Mouse (Mus musculus): ENCODE results near the gene Rtf1.

Gene Rtf1

DNA sequence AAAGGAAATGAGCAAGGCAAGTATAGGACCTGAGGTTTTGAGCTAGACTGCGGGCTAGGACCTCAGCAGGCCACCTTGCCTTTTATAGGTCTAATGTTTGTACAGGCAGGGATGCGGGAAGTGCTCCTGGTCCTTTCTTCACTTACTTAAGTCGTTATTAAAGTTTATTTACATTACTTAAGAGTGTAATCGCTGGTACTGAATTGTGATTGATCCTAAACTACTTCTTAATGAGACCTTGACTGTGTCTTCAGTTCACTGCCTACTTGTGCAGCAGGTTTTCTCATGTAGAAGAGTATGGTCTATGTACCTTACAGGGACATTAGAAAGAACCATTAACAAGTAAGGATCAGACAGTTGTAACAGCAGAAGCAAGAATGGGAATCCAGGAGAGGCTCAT, 55.9 kb downstream of the Rtf1 start:
- DNase-seq (ENCODE audit: low read depth) = no peak

DNA sequence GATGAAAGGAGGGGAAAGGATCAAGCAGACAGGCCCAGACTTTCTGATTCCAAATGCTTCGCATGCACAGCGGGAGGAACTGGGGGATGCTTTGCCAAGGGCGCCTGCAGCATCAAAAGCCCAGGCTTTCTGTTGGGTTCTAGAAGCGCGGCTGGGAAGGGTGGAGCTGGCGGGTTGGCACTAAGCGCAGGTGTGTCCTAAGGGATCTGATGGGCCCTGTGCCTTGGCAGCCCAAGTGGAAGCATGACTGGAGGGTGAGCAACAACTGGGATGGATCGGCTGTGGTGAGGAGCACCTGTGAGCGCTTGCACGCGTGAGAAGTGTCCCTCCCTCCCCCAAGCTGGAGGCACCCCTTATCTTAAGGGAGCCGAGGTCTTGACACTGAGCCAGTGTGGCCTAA, 62.3 kb downstream of the Rtf1 start:
- DNase-seq (ENCODE audit: low read depth) = no peak

DNA sequence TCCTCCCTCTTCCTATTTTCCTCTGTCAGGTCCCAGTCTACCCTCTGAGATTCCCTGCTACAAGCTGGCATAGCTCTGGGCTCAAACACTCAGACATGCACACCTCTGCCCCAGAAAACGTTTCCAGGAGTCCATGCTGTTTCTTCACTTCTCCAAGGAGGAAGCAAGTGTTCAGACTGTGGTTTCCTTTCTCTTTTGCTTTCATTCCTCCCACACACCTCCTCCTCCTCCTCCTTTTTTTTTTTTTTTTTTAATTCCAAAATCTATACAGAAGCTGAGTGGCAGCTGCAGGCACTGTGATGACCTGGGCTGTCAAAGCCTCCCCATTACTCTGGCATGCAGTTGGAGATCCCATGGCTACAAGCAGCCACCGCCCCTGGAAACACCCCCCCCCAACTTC, 65.7 kb downstream of the Rtf1 start:
- no peak for DNase-seq (ENCODE audit: low read depth)

DNA sequence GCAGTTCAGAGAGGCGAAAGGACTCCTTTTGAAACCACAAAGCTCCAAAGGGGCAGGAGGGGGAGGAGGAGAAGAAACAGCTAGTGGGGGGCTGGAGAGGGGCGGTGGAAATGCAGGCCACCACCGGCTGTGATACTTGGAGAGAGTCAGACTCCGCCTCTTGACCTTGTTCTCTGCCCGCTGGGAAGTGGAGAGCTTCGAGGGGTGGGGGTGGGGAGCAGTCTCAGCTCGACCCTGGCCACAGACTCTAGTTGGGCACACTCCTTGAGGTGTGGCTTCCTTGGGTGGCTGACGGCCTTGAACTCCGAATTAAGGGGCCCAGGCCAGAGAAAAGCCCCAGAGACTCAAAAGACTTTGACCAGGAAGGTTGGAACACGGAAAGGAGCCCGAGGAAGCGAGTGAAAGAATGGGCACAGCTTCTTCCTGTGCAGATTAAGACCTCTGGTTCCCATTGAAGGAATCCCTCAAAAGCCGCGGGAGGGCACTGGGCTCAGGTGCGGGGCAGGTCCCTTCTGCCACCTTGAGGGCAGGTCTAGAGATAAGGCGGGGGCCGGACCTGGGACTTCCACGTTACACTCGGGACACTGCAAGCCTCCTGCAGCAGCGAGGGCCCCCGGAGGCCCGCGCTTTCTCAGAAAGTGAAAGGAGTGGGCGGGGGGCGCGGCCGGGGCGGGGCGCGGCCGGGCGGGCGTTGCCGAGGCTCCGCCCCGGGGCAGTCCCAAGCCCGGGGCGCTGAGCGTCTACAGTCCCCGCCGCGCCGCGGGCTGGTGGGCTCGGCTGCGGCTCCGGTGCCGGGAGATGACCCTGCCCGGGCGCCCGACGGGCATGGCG, 66.9 kb downstream of the Rtf1 start, which contains the start of gene Itpka:
Gene Itpka (plus strand): TSS at position 757 of the 831 bp plus-strand sequence.
- peak; percentile 58 for DNase-seq (ENCODE audit: low read depth)

DNA sequence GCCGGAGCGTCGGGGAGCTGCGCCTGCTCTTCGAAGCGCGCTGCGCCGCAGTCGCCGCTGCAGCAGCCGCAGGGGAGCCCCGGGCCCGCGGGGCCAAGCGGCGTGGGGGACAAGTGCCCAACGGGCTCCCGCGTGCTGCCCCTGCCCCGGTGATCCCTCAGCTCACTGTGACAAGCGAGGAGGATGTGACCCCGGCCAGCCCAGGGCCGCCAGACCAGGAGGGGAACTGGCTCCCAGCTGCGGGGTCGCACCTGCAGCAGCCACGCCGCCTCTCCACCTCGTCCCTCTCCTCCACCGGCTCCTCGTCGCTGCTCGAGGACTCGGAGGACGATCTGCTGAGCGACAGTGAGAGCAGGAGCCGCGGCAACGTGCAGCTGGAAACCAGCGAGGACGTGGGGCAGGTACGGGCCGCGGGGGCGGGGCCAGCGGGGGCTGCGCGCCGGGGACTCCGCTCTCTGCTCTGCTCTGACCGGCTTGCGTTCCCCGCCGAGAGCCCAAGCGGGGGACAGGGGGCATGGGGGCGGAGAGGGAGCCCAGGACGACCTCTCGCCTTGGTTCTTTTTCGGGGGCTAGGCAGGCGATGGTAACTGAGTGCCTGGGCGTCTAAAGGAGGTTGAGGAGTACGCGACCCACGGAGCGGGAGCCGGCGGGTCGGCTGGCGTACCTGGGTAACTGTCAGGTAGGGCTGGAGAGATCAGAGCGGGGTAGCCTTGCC, 67.8 kb downstream of the Rtf1 start:
- DNase-seq (ENCODE audit: low read depth) = no peak

DNA sequence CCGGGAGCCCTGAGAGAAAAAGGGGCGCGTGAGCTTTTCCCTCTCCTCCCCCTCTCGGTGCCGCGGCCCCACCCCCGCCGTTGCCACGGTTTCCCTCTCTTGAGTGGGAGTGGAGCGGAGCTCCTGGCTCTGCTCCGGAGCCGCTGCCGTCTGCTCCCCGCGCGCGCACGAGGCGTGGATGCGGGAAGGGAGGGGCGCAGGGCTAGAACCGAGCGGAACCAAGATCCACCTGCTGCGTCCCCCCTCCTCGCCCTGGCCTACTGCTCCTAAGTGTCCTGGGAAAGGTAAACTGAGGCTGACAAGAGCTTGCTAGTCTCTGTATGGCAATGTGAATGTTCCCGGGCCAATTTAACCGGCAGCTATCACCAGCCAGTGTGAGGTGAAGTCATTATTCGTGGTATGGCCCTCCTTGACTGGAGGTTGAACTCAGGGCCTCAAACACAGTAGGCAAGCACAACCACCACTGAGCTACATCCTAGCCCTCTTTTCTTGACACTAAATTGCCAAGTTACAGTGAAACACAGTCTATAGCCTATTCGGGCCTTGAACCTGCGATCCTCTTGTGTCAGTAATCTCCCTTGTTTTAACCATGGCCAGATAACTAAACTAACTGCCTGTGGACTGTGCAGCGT, 68.4 kb downstream of the Rtf1 start:
- no peak for DNase-seq (ENCODE audit: low read depth)

DNA sequence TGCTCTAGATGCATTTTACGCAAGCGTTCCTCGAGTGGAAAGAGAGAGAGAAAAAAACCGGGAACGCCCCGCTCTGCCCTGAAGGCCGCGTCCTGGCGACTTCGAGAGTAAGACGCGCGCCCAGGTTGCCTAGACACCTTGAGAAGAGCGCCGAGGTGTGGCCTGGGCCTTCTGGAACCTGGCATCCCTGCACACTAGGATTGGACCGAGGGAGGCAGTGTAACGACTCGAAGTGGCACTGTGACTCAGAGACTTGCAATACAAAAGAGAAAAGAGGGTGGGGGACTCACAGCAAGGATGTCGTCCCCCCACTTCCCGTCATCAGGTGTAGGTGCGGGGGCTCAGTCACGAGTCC, 68.9 kb downstream of the Rtf1 start:
- no peak for DNase-seq (ENCODE audit: low read depth)

DNA sequence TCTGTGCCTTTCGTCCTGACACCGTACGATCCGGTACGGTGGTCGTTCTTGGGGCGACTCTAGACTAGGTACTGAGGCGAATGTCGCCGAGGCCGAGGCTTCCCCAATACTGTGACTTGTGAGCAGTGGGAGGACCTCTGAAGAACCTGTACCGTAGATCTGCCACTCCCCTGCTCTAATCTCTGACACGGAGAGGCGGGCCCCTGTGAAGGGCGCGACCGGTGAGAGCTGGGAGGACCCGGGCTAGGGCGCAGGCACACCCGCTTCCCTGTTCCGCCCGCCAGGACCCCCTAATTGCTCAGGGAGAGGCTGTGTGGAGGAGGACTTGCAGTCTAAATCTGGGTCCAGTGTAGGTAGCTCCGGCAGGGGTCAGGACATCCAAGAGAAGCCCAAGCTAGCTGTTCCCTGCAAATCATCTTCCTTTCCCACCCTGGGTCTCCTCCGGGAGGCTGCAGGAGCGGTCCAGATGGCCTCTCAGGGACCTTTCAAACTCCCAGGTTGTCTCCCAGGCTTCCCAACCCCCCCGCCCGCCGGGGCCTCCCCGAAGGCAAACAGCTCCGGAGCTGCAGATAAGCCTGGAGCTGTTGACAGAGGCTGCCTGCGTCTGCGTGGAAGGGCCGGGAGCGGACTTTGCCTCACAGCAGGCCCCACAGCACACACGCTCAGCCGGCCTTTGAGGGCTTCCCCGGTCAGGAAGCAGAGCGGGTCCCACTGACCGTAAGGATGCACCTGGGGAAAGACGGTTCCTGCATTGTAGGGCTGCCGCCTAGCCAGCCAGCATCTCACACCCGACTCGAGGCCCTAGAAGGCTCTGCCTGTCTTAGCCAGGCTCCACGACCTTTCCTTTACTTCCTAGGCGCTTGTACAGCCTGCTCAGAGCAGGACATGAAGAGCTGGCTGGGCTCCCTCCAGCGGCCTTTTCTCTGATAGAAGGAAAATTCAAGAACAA, 69.6 kb downstream of the Rtf1 start:
- DNase-seq (ENCODE audit: low read depth) = peak; percentile 68

DNA sequence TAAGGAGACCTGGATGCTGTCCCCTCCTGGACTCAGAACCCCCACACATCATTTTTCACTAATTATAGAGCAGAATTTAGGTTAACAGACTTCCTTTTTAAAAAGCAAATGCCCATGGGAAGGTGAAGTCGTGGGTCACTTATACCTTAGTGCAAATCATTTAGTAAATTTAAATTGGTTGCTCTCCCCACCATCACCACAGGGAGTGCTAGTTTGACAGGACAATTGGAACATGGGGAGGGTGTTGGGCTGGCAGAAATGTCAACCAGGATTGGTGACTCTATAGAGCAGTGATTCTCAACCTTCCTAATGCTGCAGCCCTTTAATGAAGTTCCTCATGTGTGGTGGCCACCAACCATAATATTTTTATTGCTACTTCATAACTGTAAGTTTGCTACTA, 70.4 kb downstream of the Rtf1 start:
- DNase-seq (ENCODE audit: low read depth) = no peak

DNA sequence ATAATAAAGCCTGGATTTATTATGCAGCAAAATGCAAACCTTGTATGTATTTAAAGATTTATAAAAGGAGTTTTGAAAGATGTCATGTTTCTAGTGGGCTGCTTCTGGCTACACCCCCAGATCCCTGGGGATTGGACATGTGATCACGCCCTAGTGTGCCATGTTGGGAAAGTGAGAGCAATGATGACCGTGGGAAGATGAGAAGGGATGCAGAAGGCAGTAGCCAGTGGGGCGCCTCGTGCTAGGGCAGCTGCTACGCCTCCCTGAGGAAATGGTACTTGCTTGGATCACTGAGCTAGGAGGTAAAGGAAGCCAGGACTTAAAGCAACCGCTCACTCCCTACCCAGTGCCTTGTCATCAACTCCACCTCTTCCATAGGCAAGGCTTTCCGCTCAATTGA, 72.7 kb downstream of the Rtf1 start:
- DNase-seq (ENCODE audit: low read depth) = no peak

DNA sequence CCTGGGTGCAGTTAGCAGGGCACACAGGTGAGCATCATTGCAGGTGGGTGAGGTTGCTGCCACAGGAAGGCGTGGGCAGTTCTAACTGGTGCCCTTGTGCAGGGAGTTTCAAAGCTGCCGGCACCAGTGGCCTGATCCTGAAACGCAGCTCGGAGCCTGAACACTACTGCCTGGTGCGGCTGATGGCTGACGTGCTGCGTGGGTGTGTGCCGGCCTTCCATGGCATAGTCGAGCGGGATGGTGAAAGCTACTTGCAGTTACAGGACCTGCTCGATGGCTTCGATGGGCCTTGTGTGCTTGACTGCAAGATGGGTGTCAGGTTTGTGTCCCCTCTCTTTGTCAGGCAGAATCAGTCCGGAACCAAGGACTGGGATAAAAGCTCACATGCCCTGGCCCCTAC, 74.4 kb downstream of the Rtf1 start:
- DNase-seq (ENCODE audit: low read depth) = no peak

DNA sequence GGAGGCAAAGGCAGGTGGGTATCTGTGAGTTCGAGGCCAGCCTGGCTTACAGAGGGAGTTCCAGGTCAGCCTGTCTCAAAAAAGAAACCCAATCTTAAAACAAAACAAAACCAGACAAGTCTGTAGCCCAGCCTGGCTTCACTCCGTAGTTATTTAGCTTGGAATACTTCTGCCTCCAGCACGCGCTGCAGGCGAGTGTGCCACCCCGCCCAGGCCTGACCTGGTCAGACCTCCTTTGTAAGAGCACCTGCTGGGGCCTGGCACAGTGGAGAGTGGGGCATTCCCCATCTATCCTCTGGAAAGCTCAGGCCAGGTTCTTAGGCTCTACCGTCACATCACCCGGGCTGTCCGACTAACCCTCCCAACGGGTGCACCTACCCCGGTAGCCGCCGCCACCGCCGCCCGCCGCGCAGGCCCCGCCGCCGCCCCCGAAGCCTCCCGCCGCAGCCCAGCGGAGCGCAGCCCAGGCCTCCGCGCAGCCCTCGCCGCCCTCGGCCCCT, 82.8 kb downstream of the Rtf1 start:
- DNase-seq (ENCODE audit: low read depth) = no peak

DNA sequence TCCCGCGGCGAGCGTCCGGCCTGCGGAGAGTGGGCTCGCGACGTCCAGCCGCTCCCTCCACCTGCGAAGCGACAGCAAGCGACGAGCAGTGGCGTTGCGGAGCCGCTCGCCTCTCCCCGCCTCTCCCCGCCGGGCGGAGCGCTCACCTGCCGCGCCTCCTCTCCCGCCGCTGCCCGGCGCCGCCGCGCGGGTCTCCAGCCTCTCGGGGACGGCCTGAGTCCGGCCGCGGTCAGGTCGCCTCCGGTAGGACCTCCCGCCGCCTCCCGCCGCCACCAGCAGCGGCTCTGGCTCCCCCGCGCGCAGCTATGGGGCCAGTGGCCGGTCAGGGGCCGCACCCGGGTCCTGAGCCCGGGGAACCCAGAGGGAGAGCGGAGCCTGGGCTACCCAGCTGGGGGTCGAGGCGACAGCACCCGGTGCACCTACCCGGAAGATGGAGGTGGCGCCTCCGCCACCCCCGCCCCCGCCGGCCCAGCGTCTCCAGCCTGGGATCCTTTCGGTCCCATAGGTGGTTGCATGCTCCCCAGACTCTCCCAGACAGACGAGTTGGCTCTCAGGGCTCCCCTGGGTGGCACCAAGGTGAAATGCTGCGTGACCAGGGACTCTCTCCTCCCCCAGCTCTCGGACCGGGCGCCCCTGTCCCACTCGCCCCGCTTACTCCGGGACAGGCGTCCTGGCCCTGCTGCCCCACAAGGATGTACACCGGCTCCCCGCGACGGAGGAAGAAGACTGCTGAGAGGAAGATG, 83.4 kb downstream of the Rtf1 start:
- no peak for DNase-seq (ENCODE audit: low read depth)

DNA sequence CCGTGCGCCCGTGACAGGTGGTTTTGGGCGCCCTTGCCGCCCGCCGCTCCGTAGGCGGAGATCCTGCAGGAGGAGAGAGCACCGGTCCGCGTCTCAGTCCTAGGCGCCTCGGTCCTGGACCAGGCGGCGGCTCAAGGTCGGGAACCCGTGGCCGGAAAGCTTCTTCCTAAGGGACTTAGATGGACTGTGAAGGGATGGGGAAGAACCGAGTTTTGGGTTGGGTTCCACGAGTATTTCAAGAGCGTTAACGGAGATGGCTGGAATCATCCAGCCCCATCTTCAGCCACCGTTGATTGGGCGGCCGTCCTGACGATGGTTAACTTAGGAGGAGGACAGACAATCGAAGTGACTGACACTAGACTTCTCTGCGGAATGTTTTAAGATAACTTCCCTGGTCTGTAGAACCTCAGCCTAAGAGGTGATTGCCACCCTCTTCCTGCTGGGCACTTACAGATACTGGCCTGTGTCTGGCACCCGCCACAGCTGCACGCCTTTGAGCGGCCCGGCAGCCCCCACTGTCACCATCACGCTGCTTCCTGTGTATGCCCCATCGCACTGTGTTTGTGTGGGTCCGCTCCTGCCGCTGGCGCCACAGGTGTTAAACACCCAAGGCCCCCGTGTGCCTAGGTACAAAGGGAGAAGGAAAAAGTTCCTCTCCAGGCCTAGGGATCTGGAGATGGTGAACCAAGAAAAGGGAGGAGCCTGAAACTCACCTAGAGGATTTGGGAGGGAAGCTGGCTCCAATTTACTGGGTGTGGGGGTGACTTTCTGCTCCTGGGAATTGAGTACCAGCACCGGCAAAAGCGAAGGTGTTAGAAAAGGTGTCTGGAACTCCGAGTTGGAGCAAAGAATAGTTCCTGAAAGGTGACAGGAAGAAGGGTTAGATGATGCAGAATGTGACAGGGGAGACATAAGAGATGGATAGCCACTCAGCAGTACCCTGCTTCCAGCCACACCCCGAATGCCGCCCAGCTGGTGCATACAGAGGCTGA, 84.3 kb downstream of the Rtf1 start:
- DNase-seq (ENCODE audit: low read depth) = no peak

DNA sequence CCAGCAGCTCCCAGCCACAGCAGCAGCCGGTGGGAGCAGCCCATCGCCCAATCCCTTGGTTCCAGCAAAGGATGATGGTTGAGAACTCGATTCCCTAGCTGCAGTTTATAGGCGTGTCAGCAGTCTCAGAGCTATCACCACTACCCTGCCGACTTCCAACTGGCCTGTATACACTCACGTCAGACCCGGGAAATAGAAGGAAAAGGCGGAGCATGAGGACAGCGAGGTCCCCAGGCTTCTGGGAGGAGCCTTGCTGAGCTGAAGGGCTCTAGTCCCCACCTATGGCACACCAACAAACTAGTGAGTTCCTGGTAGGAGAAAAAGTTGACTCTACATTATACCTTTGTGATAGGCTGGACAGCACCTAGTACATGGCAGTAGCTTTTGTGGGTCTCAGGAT, 85.4 kb downstream of the Rtf1 start, which contains the start of gene Ltk:
Gene Ltk (minus strand): TSS at position 181 of the 400 bp plus-strand sequence.
- no peak for DNase-seq (ENCODE audit: low read depth)

DNA sequence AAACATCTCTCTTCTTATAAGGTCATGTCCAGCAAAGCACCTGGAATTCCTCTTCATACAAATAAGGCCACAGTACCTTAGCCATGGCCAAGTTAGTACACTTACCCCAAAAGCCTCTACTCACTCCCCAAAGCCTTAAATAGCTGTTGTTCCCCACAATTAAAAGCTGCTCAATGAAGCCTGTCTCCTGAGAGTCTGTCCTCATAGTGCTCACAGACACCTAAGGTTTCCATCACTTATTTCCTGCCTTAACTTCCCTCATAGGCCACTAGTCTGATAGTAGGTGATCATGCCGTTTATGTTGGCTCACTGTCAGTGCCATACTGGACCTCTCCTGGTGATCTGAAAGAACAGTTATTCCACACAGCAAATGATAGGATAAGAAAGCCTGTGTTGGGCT, 87.4 kb downstream of the Rtf1 start:
- DNase-seq (ENCODE audit: low read depth) = no peak

DNA sequence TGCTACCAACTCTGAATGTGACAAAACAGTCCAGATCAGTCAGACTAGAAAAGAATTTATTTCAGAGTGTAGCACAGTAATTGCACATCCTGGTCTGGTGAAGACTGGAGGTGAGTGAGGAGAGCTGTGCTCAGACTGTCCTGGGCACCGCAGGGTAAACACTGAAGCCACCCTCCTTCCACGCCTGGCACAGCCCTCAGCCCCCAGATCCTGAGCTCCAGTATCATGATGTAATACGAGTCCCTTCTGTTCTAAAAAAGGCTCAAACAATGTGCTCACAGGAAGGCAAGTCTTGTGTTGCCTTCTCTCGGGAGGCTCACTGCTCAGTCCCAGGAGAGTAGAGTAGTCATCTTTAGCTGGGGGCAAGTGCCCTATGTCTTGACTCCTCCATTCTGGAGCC, 89.1 kb downstream of the Rtf1 start:
- no peak for DNase-seq (ENCODE audit: low read depth)

DNA sequence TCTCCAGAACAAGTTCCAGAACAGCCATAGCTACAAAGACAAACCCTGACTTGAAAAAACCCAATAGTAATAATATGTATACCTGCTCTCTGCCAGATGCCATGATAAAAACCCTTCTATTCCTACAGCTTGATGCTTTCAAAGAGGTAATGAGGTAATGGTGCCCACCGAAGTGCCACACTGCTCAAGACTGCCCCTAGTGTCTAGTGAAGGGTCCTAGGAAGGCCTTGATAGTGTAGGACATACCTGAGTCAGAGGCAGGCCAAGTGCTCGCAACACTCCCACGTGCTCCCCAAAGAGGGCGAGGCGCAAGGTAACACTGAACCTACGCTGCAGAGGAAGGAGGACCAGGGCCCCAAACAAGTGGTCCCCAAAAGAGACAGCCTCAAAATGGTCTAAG, 92.4 kb downstream of the Rtf1 start:
- no peak for DNase-seq (ENCODE audit: low read depth)

Measured in c-Kit-positive CD71-positive TER-119-negative erythroid progenitor cells, embryonic 14.5 days (primary cell).